Mouse (Mus musculus) spleen, adult 2 months (tissue): Measurements from ENCODE around the gene Ddost. TPM values are rescaled to one million over a fixed set of nuclear protein-coding genes. Genes with fewer than 3 reads are reported as not detected.

Experiments
- DNase-seq, 2 experiments: peaks; one replicate each; pipeline versions ENCODE4 v3.0.0 to v3.0.0-alpha.2; 2012 to 2021; ENCODE audit warnings: low spot score in 2 of 2, low read depth in 1 of 2
- H3K27ac ChIP-seq: fragments of 200-500 bp; 2 replicates; pipeline ENCODE4 v1.5.1; 2012; ENCODE audit warnings: low read length, inconsistent platforms; ENCODE audit not compliant: insufficient read depth
- H3K27me3 ChIP-seq: fragments of 200-500 bp; 2 replicates; pipeline ENCODE4 v1.6.1; 2012; ENCODE audit warnings: mild to moderate bottlenecking, moderate library complexity, low read length, inconsistent platforms; ENCODE audit not compliant: control insufficient read depth, insufficient read depth
- H3K36me3 ChIP-seq: fragments of 200-500 bp; 2 replicates; pipeline ENCODE4 v1.6.1; 2012; ENCODE audit warnings: mild to moderate bottlenecking, low read length, inconsistent platforms; ENCODE audit not compliant: control insufficient read depth, insufficient read depth
- H3K4me1 ChIP-seq: fragments of 200-500 bp; 2 replicates; pipeline ENCODE4 v1.6.1; 2011; ENCODE audit warnings: inconsistent platforms; ENCODE audit not compliant: control insufficient read depth, insufficient read depth, insufficient read length
- H3K4me3 ChIP-seq: fragments of 200-500 bp; 2 replicates; pipeline ENCODE4 v1.5.1; 2011; ENCODE audit warnings: mild to moderate bottlenecking, inconsistent platforms; ENCODE audit not compliant: insufficient read depth, insufficient read length; ENCODE audit errors: extremely low read depth
- CTCF ChIP-seq: fragments of 200-500 bp; IDR thresholded peaks from 2 replicates; pipeline ENCODE4 v1.5.1; 2011; ENCODE audit warnings: mild to moderate bottlenecking, inconsistent platforms; ENCODE audit not compliant: insufficient read depth, insufficient read length, insufficient replicate concordance; ENCODE audit errors: extremely low read depth
- POLR2A ChIP-seq: fragments of 200-500 bp; IDR thresholded peaks from 2 replicates; pipeline ENCODE4 v1.6.1; 2011; ENCODE audit warnings: low read depth, low read length, inconsistent platforms
- WGBS: fragments of 180-500 bp; shearing (Covaris S2); methylation state at CpG from one replicate; pipeline ENCODE4 v1.1.7; 2018; 5-methylcytosine and 5-hydroxymethylcytosine counted together
- polyA plus RNA-seq: library from polyadenylated mRNA; depleted of rRNA; stranded (reverse); fragments of >200 nt; gene quantifications from 2 replicates; pipeline ENCODE4 v1.2.3, GENCODE M21; 2012

Ddost gene
- polyA plus RNA-seq, 1 experiment, result 106 TPM

- WGBS, result 88% methylated on average over 12 of the region's 12 CpGs
- Histone ChIP-seq H3K36me3 (no peaks in the 10 kb centered on the region), H3K4me1 (no peaks in the 10 kb centered on the region), H3K27me3 (no peaks in the 10 kb centered on the region), H3K27ac (no peak overlapping the region), H3K4me3 (no peak overlapping the region)
- no peak for DNase-seq
- TF ChIP-seq POLR2A (no peak), CTCF (no peak)
Observed at GRCm38 (mm10) chr4:138335036-138335435, 30.5 kb downstream of the Ddost start.

- TF ChIP-seq CTCF (no peak), POLR2A (no peak)
- WGBS, result 86% methylated on average over 6 of the region's 6 CpGs
- no peaks in the 10 kb centered on the region for H3K27me3 ChIP-seq
- no peaks in the 10 kb centered on the region for H3K36me3 ChIP-seq
- DNase-seq, result no peak
- H3K4me3 ChIP-seq, result no peak overlapping the region
- H3K4me1 ChIP-seq, result no peaks in the 10 kb centered on the region
- H3K27ac ChIP-seq, result no peak overlapping the region
Observed at GRCm38 (mm10) chr4:138335648-138336047, 31.1 kb downstream of the Ddost start.

GRCm38 (mm10) chr4:138336876-138337275, 32.3 kb downstream of the Ddost start:
- no peak for DNase-seq
- 31% methylated on average over 5 of the region's 5 CpGs for WGBS

GRCm38 (mm10) chr4:138337341-138337740, 32.8 kb downstream of the Ddost start:
- Histone ChIP-seq H3K27me3 (no peaks in the 10 kb centered on the region), H3K36me3 (no peaks in the 10 kb centered on the region), H3K4me1 (no peaks in the 10 kb centered on the region), H3K4me3 (no peak overlapping the region), H3K27ac (no peak overlapping the region)
- no peak for DNase-seq
- TF ChIP-seq CTCF, result no peak
- TF ChIP-seq POLR2A, result no peak
- WGBS, result 81% methylated on average over 9 of the region's 9 CpGs

More at GRCm38 (mm10) chr4:138336876-138337275, 32.3 kb downstream of the Ddost start:
- Histone ChIP-seq H3K4me1 (no peaks in the 10 kb centered on the region), H3K27me3 (no peaks in the 10 kb centered on the region), H3K36me3 (no peaks in the 10 kb centered on the region), H3K4me3 (no peak overlapping the region), H3K27ac (no peak overlapping the region)
- TF ChIP-seq POLR2A (no peak), CTCF (no peak)

GRCm38 (mm10) chr4:138339963-138340362, 35.4 kb downstream of the Ddost start:
- H3K27me3 ChIP-seq, result no peaks in the 10 kb centered on the region
- no peak overlapping the region for H3K4me3 ChIP-seq
- no peak for DNase-seq
- no peaks in the 10 kb centered on the region for H3K36me3 ChIP-seq
- TF ChIP-seq POLR2A (no peak), CTCF (no peak)
- H3K27ac ChIP-seq, result no peak overlapping the region
- H3K4me1 ChIP-seq, result no peaks in the 10 kb centered on the region
- WGBS, result 34% methylated on average over 4 of the region's 4 CpGs

- H3K27me3 ChIP-seq, result no peaks in the 10 kb centered on the region
- no peaks in the 10 kb centered on the region for H3K36me3 ChIP-seq
- no peak overlapping the region for H3K27ac ChIP-seq
- 81% methylated on average over 8 of the region's 8 CpGs for WGBS
- no peaks in the 10 kb centered on the region for H3K4me1 ChIP-seq
- no peak overlapping the region for H3K4me3 ChIP-seq
- no peak for DNase-seq
- TF ChIP-seq CTCF (no peak), POLR2A (no peak)
Observed at GRCm38 (mm10) chr4:138341393-138341792, 36.9 kb downstream of the Ddost start.

GRCm38 (mm10) chr4:138342048-138342447, 37.5 kb downstream of the Ddost start:
- Histone ChIP-seq H3K27ac (no peak overlapping the region), H3K27me3 (no peaks in the 10 kb centered on the region), H3K4me1 (no peaks in the 10 kb centered on the region), H3K4me3 (no peak overlapping the region), H3K36me3 (no peaks in the 10 kb centered on the region)
- 89% methylated on average over 7 of the region's 7 CpGs for WGBS
- TF ChIP-seq POLR2A (no peak), CTCF (no peak)
- DNase-seq, result no peak
